Mouse (Mus musculus) CH12.LX (cell line): ENCODE data around the gene Olfr1451.

Source experiments
- BHLHE40 ChIP-seq: IDR thresholded peaks from 2 replicates; pipeline ENCODE4 v1.6.1; 2011; ENCODE audit warnings: mild to moderate bottlenecking, low read depth, low read length, improper control_type of control experiment
- CTCF ChIP-seq, 2 experiments: IDR thresholded peaks in 1 of 2; conservative IDR thresholded peaks in 1 of 2; 2 replicates each; pipeline ENCODE4 v1.5.1; 2011 to 2012; ENCODE audit warnings: low read depth in 2 of 2, low read length in 2 of 2, improper control_type of control experiment in 1 of 2, inconsistent platforms in 1 of 2, mild to moderate bottlenecking in 1 of 2, moderate library complexity in 1 of 2
- HCFC1 ChIP-seq: IDR thresholded peaks from 2 replicates; pipeline ENCODE4 v1.6.1; 2012; ENCODE audit warnings: low read depth, mild to moderate bottlenecking, inconsistent platforms, low read length, improper control_type of control experiment
- JUN ChIP-seq: IDR thresholded peaks from 2 replicates; pipeline ENCODE4 v1.6.1; 2011; ENCODE audit warnings: low read depth, mild to moderate bottlenecking, low read length, improper control_type of control experiment, moderate library complexity; ENCODE audit not compliant: insufficient read depth
- MYC ChIP-seq: IDR thresholded peaks from 2 replicates; pipeline ENCODE4 v1.6.1; 2011; ENCODE audit warnings: low read depth, mild to moderate bottlenecking, improper control_type of control experiment, low read length
- POLR2A ChIP-seq: IDR thresholded peaks from 2 replicates; pipeline ENCODE4 v1.6.1; 2011; ENCODE audit warnings: low read depth, mild to moderate bottlenecking, improper control_type of control experiment, low read length
- TBP ChIP-seq: conservative IDR thresholded peaks from 2 replicates; pipeline ENCODE4 v1.6.1; 2011; ENCODE audit warnings: low read depth, low read length, improper control_type of control experiment
- TCF12 ChIP-seq: IDR thresholded peaks from 2 replicates; pipeline ENCODE4 v1.6.1; 2014; ENCODE audit warnings: low read depth, mild to moderate bottlenecking, inconsistent platforms, low read length, improper control_type of control experiment
- ZKSCAN1 ChIP-seq: IDR thresholded peaks from 2 replicates; pipeline ENCODE4 v1.6.1; 2012; ENCODE audit warnings: low read depth, inconsistent platforms, low read length, improper control_type of control experiment, borderline replicate concordance
- ZMIZ1 ChIP-seq: IDR thresholded peaks from 2 replicates; pipeline ENCODE4 v1.6.1; 2012; ENCODE audit warnings: low read depth, mild to moderate bottlenecking, inconsistent platforms, low read length, improper control_type of control experiment

- no peak for TF ChIP-seq ZKSCAN1
- no peak for TF ChIP-seq POLR2A
- no peak for TF ChIP-seq ZMIZ1
- no peak for TF ChIP-seq HCFC1
- no peak for TF ChIP-seq CTCF (conservative IDR thresholded peaks at IDR 0.05 in 1 of 2, IDR thresholded peaks at IDR 0.05 in 1 of 2; ENCODE audit: low read depth in 2 of 2, low read length in 2 of 2)
- no peak for TF ChIP-seq JUN
- TF ChIP-seq MYC: no peak
- no peak for TF ChIP-seq TCF12
- no peak for TF ChIP-seq TBP
- no peak for TF ChIP-seq BHLHE40
Measured at GRCm38 (mm10) chr19:12994714-12995113, at the start of gene Olfr1451.
